Mouse (Mus musculus) G1E (cell line): ENCODE results near the gene Tanc2.

ENCODE experiments used
- CTCF ChIP-seq: IDR thresholded peaks from 2 replicates; pipeline ENCODE4 v1.5.1; 2012; ENCODE audit warnings: low read depth, low read length, inconsistent platforms, mixed read lengths
- GATA1 ChIP-seq: IDR thresholded peaks from 2 replicates; pipeline ENCODE4 v1.6.1; 2012; ENCODE audit warnings: borderline replicate concordance, low read length, inconsistent platforms, mixed read lengths
- GATA2 ChIP-seq: IDR thresholded peaks from 2 replicates; pipeline ENCODE4 v1.6.1; 2012; ENCODE audit warnings: low read depth, low read length, inconsistent platforms, borderline replicate concordance
- POLR2AphosphoS5 ChIP-seq: IDR thresholded peaks from 2 replicates; pipeline ENCODE4 v1.6.1; 2012; ENCODE audit warnings: low read depth, low read length, inconsistent platforms; ENCODE audit not compliant: insufficient replicate concordance
- TAL1 ChIP-seq: conservative IDR thresholded peaks from 2 replicates; pipeline ENCODE4 v1.6.1; 2012; ENCODE audit warnings: low read depth, low read length, inconsistent platforms, mixed read lengths

DNA sequence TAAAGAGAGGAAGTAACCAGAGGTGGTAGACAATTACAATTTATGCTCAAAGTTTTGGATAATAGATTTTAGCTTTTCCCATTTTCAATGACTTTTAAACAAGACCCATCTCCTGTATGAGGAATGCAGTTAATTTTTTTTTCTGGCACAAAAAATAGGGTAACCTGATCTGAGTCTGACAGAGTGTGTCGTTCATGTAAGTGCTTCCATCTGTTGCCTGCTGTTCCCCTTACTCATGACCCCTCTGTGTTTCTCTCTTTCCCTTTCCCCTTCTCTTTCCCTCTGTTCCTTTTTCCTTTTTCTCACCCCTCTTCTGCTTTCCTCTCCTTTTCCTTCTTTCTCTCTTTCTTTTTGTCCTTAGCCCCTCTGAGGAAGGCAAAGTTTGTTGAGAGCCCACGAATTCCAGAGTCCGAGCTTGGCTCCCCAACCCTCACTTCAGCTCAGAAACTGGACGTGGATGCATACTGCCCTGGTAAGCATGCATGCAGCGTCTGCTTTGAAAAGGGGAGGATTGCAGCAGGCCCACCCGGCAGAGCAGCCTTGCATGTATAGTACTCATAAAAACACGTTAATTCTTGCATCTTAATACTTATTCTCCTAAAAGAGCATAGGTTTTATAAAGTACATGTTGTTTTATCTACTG is 168.9 kb downstream of the Tanc2 start:
- TF ChIP-seq CTCF = no peak
- no peak for TF ChIP-seq GATA1
- TF ChIP-seq TAL1 = no peak
- no peak for TF ChIP-seq POLR2AphosphoS5
- no peak for TF ChIP-seq GATA2
